Mouse (Mus musculus) urinary bladder, adult 18-20 months (tissue): ENCODE results near the gene Carmil1.

Source experiments
- DNase-seq, 2 experiments: peaks; one replicate each; pipeline ENCODE4 v3.0.0; 2022; ENCODE audit warnings: low spot score in 2 of 2, mixed read lengths in 2 of 2

Gene Carmil1

GRCm38 (mm10) chr13:24211229-24211628 lies 69.4 kb downstream of the Carmil1 start:
- no peak for DNase-seq

- DNase-seq, result no peak
Observed at GRCm38 (mm10) chr13:24206097-24206496, 74.5 kb downstream of the Carmil1 start.

GRCm38 (mm10) chr13:24202314-24202713 lies 78.3 kb downstream of the Carmil1 start:
- no peak for DNase-seq

GRCm38 (mm10) chr13:24199861-24200543 lies 80.6 kb downstream of the Carmil1 start:
- DNase-seq, result no peak

GRCm38 (mm10) chr13:24198396-24198924 lies 82.1 kb downstream of the Carmil1 start:
- DNase-seq, result no peak

GRCm38 (mm10) chr13:24195371-24195770 lies 85.2 kb downstream of the Carmil1 start:
- DNase-seq, result no peak

- DNase-seq, result no peak
Observed at GRCm38 (mm10) chr13:24194018-24194417, 86.6 kb downstream of the Carmil1 start.

GRCm38 (mm10) chr13:24190875-24191663 lies 89.5 kb downstream of the Carmil1 start:
- no peak for DNase-seq

GRCm38 (mm10) chr13:24187026-24187425 lies 93.6 kb downstream of the Carmil1 start:
- DNase-seq, result no peak

GRCm38 (mm10) chr13:24185641-24186040 lies 95.0 kb downstream of the Carmil1 start:
- DNase-seq, result no peak

- DNase-seq, result no peak
Observed at GRCm38 (mm10) chr13:24182878-24183277, 97.7 kb downstream of the Carmil1 start.

- DNase-seq, result no peak
Observed at GRCm38 (mm10) chr13:24179538-24179937, 101.1 kb downstream of the Carmil1 start.

- no peak for DNase-seq
Observed at GRCm38 (mm10) chr13:24177600-24177999, 103.0 kb downstream of the Carmil1 start.

GRCm38 (mm10) chr13:24176835-24177234 lies 103.8 kb downstream of the Carmil1 start:
- DNase-seq, result no peak

GRCm38 (mm10) chr13:24169658-24170057 lies 110.9 kb downstream of the Carmil1 start:
- DNase-seq, result no peak

- no peak for DNase-seq
Observed at GRCm38 (mm10) chr13:24163368-24163767, 117.2 kb downstream of the Carmil1 start.

GRCm38 (mm10) chr13:24161105-24161504 lies 119.5 kb downstream of the Carmil1 start:
- DNase-seq, result no peak

GRCm38 (mm10) chr13:24159972-24160371 lies 120.6 kb downstream of the Carmil1 start:
- no peak for DNase-seq

GRCm38 (mm10) chr13:24159190-24159965 lies 121.2 kb downstream of the Carmil1 start:
- DNase-seq, result no peak

GRCm38 (mm10) chr13:24157560-24158011 lies 123.0 kb downstream of the Carmil1 start:
- DNase-seq, result no peak

- DNase-seq, result no peak
Observed at GRCm38 (mm10) chr13:24155190-24155589, 125.4 kb downstream of the Carmil1 start.
